Mouse (Mus musculus) adipocyte (in vitro differentiated cells): ENCODE measurements at regions not wholly inside any gene's neighbourhood (a gene's known extent, or its start where the extent isn't known, plus 50 kb on each side); places are given as distances from the start of the nearest gene placed in this dataset.
A peak's percentile ranks its signal among the peaks of the same experiment; 100 is the strongest.

Experiments used
- DNase-seq: peaks from one replicate; pipeline ENCODE4 v3.0.0-alpha.2; 2016; ENCODE audit warnings: low spot score

DNA sequence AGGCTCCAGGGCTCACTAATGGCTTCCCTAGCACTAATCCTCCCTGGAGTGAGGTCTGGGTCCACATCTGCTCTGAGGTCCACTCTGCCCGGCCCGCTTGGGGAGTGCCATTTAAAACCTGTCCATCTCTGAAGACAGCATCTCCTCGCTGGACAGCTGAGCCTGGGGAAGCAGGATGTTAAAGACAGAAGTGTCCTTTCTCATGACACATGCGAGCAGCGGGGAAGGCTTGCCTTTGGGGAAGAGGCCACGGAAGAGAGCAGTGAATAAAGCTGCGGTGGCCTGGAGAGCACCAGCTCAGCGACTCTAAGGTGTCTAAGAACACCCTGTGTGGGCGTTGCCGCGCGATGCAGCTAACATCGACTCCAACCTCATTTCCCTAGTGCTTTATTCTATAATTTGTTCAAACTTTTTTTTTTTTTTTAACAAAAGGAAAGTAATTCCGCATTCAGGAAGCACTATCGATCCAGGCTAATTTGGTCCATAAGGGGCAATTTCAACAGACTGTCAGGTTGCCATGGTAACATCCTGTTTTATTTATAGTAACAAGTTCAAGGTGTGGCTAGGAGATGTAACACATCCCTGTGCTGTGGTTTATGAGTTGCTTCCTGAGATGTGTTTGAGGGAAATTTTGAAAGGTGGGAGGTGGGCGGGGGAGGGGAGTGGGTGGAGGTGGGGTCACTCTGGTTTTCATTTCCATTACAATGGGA is 120.0 kb downstream of the Cartpt start:
- DNase-seq = no peak

DNA sequence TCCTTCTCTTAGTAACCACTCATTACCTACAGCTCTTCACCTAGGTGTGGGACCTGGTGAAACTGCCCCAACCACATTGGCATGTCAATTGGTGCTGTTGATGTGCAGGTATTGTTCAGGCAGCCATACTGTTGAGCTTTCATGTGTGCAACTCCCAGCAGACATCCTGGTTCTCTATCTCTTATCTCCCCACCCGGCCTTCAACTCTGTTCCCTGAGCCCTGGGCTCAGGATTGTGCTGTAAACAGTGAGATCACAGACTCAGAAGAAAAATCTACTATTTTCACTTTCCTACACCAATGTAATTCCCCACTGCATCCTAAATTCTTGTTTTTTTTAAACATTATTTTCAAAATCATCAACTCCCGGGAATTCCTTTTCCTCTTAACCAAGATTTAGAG is 122.1 kb downstream of the Cartpt start:
- DNase-seq = no peak

DNA sequence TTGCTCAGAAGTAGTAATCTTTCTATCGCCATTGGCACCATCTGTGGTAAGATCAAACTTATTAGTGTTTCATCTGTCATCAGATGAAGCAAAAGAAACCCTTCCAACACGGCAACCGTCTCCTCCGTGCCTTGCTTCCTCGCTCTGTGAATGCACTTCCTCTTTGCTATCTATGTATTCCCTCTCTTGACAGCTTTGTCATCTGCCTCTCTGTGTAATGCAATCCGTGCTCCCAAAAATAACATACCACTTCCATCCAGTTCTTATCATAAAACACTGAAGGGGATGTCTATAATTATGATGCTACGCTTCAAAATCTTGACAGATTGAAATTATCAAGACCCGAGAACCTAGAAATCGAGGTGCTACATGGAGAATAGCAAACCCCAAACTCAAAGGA is 123.2 kb downstream of the Cartpt start:
- no peak for DNase-seq

DNA sequence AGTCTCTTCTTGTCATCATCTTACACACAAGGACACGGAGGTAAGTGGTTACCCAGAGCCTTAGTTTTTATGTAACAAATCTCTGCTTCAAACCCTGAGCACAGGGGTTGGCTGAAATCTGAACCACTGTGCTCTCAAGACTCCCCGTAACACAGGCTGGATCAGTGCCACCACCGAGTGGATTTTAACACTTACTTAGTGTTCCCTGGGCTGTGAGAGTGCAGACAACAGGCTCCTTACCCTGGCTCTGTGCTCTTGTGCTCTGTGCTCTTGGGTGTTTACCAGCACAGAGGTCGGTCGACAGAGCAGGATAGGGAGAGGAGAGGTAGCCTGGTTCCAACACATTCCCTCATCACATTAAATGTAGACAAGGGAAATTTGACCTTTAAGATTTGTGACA is 134.9 kb downstream of the Cartpt start:
- peak; percentile 18 for DNase-seq

DNA sequence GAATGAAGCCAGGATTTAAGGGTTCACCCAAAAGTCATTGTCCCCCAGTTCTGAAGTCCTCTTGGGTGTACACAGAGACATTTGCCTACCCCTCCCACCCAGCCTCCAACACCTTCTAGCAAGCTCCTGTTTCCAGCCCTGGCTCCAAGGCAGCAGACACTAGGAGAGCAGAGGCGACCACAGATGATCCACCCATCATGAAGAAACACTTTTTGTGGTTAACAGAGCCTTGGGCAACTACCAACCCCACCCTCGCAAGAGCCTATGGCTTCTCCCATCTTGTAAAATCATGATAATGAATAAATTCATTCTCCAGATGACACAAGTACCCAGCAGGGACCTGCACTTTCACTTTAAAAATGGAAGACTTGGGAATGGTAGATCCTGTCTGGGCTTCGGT is 136.1 kb downstream of the Cartpt start:
- no peak for DNase-seq

DNA sequence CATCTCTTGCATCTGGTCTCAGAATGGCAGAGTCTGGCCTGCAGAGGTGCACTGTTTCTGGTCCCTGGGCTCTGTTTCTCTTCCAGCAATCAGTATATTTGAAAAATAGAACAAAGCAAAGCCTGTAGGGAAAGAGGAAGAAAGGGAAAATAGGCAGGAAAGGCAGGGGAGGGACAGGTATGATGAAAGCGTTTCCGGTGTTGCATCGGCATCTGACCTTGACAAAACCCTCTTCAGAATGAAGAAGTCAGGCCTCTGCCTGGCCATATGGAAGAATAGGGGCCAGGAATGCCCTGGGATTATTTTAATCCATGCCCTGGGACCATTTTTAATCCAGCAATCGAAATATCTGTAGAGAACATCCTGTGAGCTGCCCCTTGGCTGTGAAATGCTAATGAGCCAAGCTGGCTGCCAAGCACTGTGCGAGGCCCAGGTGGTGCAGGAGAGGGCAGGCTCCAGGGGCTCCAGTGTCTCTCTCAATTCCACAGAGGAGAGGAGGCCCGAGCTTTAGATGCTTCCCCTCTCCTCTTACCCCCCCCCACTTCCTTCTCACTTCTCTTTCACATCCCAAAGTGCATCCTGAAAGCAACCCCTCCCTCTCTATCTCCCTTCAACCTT is 136.7 kb downstream of the Cartpt start:
- DNase-seq = no peak

DNA sequence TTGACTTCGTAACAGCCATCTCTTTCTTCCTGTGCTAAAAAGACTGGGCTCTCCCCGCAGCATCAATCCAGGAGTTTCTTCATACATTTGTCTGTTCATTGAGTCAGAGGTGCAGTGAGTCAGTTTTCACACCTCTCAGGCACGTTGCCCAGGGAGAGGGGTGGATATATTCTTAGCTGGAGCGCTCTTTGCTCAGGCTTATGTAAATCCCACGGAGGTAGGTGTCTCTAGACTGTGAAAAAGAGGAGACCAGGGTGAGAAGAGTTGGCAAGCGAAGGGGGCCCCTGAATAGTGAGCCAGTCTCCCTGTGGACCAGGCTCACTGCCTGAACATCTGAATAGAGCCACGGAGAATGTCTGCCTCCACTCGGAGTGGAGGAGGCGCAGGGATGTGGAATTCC is 139.0 kb downstream of the Cartpt start:
- no peak for DNase-seq

DNA sequence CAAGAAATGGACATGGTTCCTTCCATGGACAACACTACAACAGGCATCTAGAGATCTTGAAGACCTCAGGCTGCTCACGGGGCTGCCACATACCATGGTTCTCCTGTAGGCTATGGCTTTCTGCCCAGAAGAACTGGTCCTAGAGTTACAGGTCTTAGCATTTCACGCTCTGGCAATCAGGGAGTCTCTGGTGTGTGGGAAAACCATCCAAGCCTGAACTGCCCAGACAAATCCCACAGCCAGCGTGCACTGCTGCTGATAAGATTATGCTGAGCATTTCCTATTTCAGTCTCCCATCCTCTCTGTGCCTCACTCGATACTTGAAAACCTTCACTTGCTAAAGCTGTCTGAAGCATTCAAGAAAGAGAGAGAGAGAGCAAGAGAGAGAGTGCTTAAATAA is 139.5 kb downstream of the Cartpt start:
- DNase-seq = no peak

DNA sequence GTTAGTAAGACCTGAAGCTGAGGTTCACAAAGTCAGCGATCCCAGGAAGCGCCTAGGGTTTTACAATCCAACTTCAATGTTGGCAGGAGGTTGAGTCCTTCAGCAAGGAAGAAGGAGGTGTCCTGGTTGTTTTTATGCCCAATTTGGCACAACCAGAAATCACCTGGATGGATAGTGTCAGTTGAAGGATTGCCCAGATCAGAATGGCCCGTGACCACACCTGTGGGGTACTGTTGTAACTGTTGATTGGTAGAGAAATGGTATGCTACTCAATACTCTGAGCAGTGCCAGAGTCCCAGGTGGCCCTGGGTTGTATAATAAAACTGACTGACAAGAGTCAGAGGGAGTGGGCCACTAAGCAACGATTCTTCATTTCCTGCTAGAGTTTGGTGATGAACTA is 140.2 kb downstream of the Cartpt start:
- no peak for DNase-seq

DNA sequence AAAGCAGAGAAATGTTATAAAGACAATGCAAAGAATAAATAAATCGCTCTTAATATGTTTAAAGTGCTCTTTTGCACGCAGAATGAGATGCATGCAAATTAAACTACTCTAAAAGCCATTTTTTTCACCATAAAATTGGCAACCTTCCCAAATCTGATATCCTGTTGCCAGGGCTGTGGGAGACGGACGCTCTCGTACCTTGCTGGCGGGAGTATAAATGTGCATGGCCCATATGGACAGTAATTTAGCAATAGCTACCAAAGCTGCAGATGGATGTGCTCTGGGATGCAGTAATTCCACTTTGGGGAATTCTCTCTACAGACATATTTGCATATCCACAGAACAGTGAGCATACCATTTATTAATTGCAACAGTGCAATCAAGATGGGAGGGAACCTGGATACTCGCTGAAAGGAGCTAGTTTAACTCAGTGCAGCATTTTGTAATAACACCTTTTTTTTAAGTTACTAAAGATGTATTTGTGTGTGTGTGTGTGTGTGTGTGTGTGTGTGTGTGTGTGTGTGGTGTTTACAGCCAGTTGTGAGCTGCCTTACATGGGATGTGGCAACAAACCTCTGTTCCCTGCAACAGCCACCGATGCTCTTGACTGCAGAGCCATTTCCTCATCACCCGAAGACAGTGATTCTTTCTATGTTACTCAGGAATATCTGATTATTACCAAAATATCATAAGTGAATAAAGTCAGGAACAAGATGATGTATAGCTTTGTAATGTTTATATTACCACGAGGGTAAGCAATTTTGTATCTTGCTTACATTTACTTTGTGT is 141.4 kb downstream of the Cartpt start:
- no peak for DNase-seq

DNA sequence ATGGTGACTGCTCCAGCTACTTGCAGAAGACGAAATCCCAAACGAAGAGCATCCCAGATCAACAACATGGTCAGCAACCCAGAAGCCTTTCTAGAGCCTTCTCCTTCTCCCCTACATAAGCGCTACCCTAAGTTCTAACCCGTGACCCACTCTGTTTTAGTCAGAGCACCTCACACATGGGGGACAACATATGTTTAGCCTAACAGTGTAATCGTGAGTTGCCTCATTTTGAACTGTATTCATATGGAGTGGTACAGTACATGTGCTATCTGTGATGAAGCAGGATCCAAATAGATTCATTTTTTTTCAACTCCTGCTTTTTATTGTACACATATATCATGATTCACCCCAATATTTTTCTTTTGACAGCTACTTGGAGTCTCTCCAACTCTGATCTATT is 146.2 kb downstream of the Cartpt start:
- no peak for DNase-seq

DNA sequence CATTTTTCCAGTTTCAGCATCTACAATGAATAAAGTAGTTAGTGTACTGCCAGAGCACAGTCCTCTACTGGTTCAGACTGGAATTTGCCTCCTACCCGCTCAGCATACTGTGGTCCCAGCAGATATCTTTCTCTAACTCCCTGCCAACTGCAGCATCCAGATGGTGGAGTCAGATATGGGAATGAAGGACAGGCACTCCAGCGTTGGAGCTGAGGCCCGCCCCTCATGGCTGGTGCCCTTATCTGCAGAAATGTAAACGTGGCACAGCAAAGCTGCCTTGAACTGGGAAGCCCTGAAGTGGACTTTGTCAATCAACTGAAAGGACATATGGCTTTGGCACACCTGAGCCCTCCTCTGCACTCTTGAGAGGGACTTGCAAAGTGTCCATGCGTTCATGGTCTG is 146.6 kb downstream of the Cartpt start:
- DNase-seq = no peak

DNA sequence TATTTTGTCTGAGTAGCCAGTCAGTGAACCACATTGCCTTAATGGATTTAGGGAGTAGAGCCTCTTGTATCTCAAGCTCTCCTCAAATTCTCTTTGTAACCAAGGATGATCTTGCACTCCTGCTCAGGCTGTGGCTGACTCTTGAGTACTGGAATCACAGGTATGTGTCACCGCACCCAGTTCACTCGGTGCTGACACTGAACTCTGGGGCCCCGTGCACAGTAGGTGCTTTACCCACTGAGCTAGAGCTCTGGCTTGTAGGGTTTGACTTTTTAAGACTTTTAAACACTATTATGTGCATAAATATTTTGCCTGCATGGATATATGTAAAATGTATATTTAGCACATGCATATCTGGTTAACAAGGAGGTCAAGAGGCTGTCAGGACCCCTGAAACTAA is 147.4 kb downstream of the Cartpt start:
- no peak for DNase-seq

DNA sequence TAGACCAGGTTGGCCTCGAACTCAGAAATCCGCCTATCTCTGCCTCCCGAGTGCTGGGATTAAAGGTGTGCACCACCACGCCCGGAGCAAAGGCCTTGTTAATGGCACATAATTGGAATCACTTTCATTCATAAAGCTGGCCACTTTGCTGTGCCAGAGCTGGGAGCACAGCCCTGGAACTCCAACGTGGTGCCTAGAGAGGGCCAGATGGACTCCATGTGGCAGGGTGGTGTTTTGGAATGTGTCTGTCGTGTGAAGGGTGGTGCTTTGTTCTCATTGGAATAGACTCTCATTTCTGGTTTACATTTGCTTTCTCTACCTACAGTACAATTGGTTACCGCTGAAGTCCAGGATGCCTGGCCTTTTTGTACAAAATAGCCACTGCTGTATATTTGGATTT is 150.2 kb downstream of the Cartpt start:
- no peak for DNase-seq

DNA sequence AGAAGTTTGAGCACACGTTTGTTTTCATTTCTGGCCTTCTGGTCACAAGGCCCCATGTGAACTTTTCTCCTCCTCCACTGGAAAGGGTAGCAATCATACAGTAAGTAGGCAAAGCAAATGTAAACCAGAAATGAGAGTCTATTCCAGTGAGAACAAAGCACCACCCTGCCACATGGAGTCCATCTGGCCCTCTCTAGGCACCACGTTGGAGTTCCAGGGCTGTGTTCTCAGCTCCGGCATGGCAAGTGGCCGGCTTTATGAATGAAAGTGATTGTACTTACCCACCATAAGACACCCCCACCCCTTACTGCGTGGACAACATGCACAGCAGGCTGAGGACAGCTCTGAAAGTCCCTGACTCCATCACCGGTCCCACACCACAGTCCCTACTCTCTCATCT is 151.5 kb downstream of the Cartpt start:
- DNase-seq = no peak

DNA sequence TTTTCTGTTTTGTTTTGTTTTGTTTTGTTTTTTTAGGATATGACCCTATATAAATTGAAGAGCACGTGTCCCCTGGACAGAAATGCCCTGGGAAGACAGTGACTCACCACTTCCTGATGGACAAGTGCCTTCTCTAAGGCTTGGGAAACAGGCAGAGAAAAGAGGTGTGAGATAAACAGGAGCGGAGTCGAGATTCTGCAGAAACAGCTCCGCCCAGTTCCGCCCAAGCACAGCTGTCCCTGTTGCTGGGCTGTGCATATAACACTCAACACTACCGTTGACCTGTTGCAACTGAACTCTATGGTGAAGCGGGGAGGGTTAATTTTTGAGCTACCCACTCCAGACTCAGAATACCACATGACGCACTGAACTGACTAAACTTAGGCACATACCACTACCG is 152.8 kb downstream of the Cartpt start:
- DNase-seq = no peak

DNA sequence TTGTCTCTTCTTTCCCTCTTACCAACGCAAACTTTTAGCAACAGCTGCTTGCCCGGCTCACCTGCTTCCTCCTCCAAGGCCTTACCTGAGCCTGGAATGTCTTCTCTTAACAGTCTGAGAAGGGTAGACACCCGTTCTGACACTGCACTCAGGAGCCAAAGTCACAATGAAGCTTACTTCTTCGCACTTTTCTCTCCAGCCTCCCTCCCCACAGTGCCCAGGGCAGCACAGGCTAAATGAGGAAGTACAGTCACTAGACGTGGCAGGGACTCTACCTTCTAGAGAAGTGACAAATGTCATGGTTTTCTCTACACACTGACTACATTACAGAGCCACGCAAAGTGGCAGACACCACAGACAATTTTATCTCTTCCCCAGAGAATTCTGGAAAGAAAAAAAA is 155.4 kb downstream of the Cartpt start:
- no peak for DNase-seq

DNA sequence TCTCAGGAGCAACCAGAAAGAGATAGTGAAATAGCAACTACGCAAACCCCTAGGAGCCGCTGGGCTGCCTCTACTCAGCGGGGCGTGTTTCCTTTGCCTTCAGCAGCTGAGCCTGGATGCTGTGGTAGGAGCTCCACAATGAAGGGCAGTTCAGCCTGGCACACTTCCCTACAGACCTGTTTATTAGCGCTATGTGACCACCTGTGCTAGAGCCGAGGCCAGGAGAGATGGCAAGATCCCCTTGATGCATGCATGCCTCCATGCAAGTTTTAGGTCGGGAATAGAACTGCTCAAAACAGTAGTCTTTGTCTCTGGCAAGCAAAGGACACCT is 156.1 kb downstream of the Cartpt start:
- DNase-seq = no peak

DNA sequence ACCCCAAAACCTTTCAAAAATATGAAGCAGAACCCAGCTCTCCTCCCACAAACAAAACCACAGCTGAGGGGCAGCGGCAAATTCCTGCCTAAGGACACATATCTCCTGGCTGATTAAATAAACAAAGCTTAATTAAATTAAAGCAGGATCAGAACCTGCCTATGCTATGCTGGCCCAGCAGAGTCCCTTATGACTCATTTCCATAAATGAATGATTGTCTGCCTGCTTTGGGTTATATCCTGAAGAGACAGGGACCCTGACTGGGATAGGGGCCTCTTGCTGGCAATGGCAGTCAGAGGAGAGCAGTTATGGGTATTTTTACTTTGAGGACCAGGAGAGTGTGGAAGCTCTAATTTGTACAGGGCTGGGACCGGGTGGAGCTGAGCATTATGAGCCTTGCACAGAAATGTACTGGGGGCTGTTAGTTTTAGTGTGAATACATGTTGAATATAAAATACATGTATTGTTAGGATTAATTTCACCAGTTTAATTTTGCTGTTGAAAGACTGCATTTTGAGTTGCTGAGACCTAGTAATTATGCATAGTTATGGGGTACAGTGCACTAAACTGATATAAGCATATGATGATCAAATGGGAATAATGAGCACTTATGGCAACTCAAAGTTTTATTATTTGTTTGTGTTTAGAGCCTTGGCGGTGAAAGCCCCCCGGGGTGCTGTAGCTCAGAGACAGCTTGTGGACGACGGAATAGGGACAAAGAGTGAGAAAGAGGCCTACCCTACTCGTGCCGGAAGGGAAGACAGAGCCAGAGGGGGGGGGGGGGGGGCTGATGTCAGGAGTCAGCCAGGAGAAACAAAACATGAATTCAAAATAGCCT is 156.7 kb downstream of the Cartpt start:
- DNase-seq = no peak

DNA sequence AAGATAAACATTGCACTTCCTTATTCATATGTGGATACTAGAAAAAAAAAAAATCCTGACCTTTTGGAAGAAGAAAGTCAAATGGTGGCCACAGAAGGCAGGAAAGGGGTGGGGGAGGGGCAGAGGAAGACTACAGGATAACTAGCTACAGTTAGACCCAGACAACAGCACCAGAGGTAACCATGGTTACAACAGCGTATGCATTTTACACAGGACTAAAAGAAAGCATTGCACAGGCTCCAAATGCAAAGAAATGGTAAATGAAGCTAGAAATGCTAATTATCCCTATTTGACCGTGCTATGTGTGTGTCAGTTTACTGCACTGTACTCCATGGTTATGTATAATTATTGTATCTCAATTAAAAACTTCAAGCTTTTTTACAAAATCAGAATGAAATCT is 158.4 kb downstream of the Cartpt start:
- DNase-seq = no peak

DNA sequence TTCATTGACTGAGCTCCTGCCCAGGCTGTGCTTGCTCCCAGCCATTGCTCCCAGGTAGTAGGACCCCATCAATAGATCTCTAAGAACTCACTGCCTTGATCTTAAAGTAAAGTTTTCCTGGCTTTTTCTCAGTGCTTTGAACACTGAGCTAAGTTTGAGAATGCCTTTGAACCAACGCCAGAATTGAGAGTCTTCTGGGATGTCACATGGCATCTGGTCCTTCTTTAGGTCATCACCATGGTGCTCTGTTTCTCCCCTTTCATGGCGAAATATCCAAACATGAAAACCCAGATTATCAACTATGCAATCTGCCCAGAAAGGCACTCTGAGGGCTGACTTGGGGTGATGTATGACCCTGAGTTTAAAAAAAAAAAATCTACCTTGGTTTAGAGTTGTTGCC is 158.9 kb downstream of the Cartpt start:
- DNase-seq = no peak

DNA sequence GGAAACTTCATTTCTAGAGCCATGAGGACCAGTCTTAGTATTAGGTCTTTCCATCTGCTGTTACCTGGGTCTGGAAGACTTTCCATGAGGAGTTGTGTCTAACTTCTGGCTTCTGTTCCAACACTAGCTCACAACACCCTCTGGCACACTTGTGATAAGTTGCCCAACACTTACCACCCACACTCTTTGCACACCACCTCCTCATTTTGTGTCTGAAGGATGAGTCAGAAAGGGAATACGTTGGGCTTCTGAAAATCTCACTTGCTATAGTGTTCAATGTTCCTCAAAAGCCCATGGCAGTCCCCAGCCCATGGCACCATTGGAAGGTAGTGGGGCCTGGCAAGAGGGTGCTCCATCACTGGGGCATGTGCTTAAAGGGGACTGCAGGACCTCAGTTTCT is 161.5 kb downstream of the Cartpt start:
- DNase-seq = peak; percentile 11

DNA sequence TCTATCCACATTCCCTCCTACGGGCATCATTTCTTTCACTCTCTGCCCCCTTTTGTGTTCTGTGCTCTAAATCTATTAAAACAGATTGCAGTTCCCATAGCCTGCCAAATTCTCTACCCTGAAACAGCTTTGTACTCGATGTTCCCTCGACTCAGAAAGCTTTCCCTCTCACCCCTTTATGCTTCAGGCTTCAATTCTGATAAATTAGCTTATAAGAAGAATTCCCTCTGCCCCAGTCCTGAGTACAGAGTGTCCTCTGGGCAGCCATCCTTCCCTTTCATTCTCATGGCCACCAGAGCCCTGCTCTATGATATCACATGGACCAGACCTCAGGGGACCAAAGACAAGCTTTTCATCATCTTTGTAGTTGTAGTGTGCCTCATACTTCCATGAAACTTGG is 163.6 kb downstream of the Cartpt start:
- DNase-seq = peak; percentile 37
